Mouse (Mus musculus) liver, embryonic 18 days (tissue): ENCODE data around the gene Gm4707. TPM values are rescaled to one million over a fixed set of nuclear protein-coding genes. Genes with fewer than 3 reads are reported as not detected.

Source experiments
- polyA plus RNA-seq: library from polyadenylated mRNA; depleted of rRNA; stranded (reverse); fragments of >200 nt; gene quantifications from 2 replicates; pipeline ENCODE4 v1.2.3, GENCODE M21; 2012; rRNA removed

Gene Gm4707
- 0.24 and 0.30 TPM in 2 replicates for polyA plus RNA-seq

GRCm38 (mm10) chr17:71459818-71460217 lies at the start of gene Gm4707:
Gene Gm4707, minus strand, starts transcription at chr17:71459918.

GRCm38 (mm10) chr17:71474762-71475704 lies 15.3 kb upstream of the Gm4707 start, which contains the start of gene Smchd1:
Gene Smchd1, minus strand, starts transcription at chr17:71475343.

Other genes starting within 250 kb of the Gm4707 start
- gene Emilin2, start 147.9 kb downstream of the Gm4707 start, polyA plus RNA-seq: 9.3 and 9.5 TPM in 2 replicates
- 12.7 and 13.8 TPM in 2 replicates for gene Smchd1, start 15.4 kb upstream of the Gm4707 start, polyA plus RNA-seq
- gene Ndc80, start 66.9 kb upstream of the Gm4707 start, polyA plus RNA-seq: 7.2 and 7.5 TPM in 2 replicates
- gene Spdya, start 92.1 kb upstream of the Gm4707 start, polyA plus RNA-seq: 0.02 and 0.06 TPM in 2 replicates
- 12.5 and 15.4 TPM in 2 replicates for gene Wdr43, start 156.0 kb upstream of the Gm4707 start, polyA plus RNA-seq
- gene Togaram2, start 213.3 kb upstream of the Gm4707 start, polyA plus RNA-seq: 0.03 and 0.05 TPM in 2 replicates